Mouse (Mus musculus) liver, postnatal 0 days (tissue): ENCODE data around the gene Asap2.
A peak's percentile ranks its signal among the peaks of the same experiment; 100 is the strongest.

Experiments
- CTCF ChIP-seq: sonication (generic); IDR thresholded peaks from 2 replicates; pipeline ENCODE4 v1.5.1; 2016; ENCODE audit warnings: antibody characterized with exemption, low read depth
- EP300 ChIP-seq: IDR thresholded peaks from 2 replicates; pipeline ENCODE4 v1.6.1; 2016; ENCODE audit warnings: antibody characterized with exemption, low read depth, mild to moderate bottlenecking

- TF ChIP-seq CTCF (no peak), EP300 (peak; percentile 26; the same call in 1 of the 2 replicates)
Observed at GRCm38 (mm10) chr12:21286243-21286622, 296.0 kb downstream of the Asap2 start, which contains the start of gene Itgb1bp1.
